Mouse (Mus musculus) kidney, adult 8-10 months (tissue): ENCODE results near the gene Sox15.
A peak's percentile ranks its signal among the peaks of the same experiment; 100 is the strongest.

Source experiments
- DNase-seq, 2 experiments: peaks; one replicate each; pipeline ENCODE4 v3.0.0; 2022

The Sox15 gene

DNA sequence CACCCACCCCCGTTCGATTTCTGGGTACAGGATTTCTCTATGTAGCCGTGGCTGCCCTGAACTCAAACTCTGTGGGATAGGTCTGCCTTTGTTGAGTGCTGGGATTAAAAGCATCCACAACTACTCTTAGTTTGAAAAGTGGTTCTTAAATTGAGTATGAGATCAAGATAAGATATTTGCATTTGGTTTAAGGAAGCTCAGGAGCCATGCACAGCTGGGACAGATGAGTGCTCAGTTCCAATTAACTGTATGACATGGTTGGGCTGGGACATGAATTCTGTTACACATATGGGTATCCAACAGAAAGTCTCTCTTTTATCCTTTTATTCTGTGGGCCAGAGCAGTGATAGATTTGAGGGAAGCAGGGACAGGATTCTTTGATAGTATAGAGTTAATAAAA lies 19.6 kb upstream of the Sox15 start:
- DNase-seq = no peak

DNA sequence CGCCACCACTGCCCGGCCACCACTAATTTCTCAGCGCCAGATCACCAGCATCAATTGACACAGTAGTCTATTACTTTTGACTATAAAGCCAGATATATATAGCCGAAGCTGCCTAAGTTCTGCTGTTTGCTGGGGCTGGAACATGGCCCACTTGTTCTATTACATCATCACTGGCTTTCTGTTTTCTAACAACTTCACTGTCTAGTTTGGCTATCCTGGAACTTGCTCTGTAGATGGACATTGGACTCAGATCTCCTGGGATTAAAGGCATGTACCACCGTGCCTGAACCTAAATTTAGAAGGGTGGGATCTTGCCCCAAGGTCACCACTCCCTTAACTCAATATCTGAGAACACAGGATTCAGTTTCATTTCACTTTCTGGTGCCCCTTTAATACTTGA lies 9.3 kb upstream of the Sox15 start:
- DNase-seq = no peak

DNA sequence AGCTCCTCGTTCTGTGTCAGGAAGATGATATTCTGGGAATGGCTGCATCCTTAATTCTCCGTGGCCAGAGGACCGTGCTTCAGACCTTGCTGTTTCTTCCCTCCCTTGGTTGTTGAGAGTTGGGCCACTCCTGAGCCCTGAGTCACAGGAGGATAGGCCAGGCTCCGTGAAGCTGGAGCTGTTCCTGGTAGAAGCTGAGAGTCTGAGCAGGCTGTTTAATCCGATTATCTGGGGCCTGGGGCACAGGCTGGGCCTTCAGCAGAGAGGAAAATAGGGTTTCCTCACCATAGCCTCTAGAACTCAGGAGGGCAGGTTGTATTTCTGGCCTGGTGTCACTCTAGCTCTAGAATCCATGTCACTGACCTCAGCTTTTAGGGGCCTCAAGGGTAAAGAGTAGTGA lies 1.7 kb upstream of the Sox15 start:
- DNase-seq = no peak

DNA sequence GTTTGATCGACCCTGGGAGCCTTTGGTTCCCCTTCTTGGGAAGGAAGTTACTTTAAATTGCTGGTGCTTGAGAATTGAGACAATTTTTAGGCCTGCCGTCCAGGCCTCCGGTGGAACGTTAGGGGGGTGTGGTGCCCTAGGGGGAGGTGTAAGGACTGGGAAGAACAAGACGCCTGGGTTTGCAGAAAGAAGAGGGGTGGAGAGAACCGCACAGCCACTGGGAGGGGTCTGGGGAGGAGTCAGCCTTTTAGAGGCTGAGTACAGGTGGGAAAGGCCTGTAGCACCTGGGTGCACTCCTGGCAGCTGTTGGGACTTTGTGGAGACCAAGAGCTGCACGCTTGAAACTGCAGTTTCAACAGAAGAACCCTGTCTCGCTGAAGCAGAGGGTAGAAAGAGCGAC lies 354 bp upstream of the Sox15 start:
- DNase-seq = no peak

DNA sequence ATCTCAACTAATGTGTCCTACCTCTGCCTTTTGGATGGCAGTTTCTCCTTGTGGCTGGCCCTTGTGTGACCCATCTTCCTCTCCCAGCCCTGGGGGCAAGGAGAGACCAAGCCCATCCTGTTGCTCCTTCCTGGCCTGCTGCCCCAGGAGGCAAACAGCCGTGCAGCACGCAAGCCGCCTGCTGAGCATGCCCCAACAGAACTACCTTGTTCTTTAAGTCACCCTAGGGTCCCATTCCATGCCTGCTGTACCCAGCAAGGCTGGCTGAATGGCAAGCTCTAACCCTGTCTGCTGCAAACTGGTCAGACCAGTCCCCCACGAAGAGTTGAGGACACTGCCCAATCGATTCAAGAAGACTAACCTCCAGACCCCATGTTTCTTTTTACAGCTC lies 946 bp downstream of the Sox15 start:
- no peak for DNase-seq

DNA sequence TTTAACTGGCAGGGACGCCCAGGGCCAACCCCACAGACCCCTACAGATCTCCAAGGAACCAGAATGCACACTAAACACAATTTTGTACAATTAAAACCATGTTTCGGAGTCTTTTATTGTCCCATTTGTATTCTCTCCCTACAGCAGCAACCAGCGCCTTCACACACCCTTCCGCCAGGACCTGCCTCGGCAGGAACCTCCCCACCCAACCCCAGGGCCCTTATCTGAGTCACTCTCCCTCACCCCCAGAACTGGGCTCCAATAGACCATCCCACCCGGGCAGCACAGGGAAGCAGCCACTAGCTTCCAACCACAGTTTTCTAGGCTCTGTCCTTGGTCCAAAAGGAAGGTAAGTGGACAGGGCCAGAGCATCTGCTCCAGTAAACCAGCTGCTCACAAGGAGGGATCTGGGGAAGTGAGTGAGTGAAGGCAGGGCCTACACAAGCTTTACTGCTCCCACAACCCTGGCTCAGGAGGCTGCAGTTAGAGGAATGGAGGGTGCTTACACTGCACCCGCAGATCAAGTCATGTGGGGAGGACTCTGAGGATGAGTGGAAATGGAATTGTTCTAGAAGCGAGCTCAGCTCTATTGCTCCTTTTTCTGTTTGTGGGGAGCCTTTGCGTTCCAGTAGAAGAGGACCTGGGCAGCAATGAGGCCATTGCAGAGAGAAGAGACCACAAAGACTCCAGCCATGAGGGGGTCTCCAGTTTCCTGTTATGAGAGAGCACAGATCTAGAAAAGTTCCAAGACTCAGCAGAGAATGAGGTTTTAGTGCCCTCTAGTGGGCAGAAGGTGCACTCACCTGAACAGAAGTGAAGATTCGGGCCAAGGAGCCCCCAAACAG lies 1.7 kb downstream of the Sox15 start:
- peak in 1 of 2 experiments; percentile 50 for DNase-seq

DNA sequence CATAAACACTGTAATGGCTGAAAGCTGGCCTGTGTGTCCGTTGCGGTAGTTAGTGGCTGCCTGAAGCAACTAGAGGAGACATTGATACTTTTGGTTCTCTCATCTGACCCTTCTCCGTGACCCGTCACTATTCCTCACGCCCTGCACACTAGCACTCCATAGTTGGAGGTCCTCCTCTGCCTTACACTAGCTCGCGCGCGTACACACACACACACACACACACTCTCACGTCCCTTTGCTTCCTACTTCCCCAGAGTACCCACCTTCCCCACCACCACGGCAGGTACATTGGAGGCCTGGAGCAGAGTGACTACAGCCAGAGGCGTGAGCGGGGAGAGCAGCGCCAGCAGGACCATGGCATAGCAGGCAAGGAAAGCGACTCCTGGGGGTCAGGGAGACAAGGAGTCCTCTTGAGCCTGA lies 2.4 kb downstream of the Sox15 start:
- no peak for DNase-seq

DNA sequence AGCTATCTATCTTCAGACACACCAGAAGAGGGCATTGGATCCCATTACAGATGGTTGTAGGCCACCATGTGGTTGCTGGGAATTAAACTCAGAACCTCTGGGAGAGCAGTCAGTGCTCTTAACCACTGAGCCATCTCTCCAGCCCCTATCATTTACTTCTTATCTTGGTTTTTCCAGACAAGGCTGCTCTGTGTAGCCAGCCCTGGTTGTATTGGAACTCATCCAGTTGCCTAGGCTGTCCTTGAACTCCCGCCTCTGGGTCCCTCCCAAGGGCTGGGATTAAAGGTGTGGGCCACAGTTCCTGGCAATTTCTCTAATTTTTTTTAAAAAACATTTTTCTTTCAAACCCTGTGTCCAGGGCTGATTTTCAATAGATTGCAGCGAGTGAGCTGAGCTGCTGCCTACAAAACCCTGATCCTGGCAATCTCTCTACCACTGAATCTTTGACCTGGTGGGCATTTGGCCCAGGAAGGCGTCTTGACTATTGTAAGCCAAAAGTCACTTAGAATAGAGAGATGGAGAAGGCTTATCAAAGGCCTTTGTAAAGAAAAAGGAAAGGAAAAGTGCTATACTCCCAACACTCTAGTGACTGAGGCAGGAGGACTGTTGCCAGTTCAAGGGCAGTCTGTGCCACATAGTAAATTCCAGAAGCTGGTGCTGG lies 6.2 kb downstream of the Sox15 start:
- DNase-seq = peak; percentile 39 to 48

DNA sequence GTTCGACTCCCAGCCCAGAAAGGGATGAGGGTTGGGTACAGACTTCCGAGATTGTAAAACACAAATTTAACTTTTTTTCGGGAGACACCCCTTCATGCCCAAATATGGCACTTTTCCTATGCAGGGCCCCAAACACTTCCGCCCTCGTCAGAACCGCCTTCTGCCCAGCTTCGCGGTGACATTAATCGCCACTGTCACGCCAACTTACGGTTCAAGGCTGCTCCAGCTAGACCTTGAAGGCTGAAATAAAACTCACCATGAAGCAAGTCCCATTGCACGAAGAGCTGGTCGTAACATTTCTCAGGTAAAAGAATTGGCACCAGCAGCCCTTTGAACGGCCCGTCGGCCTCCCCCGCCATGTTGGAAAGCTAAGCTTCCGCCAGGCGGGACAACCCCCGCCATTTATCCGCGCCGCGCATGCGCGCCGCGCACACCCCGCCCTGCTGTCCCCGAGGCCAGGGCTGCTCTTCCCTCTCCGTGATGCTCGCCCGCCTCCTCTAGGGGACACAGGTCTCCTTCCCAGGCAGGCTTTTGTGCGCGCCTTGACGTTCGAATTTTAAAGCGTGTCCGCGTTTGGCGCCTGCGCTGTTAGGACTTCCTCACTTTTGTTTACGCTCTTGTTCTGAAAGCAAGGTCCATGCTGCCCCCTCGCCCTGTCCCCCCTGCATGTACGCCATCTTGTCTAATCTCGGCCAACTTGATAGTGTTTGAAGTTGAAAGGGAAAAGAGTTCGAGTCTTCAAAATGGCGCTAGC lies 7.3 kb downstream of the Sox15 start, which contains the start of gene Mpdu1:
Gene Mpdu1 (minus strand): TSS at position 430 of the 754 bp plus-strand sequence.
- peak; percentile 93 to 96 for DNase-seq

DNA sequence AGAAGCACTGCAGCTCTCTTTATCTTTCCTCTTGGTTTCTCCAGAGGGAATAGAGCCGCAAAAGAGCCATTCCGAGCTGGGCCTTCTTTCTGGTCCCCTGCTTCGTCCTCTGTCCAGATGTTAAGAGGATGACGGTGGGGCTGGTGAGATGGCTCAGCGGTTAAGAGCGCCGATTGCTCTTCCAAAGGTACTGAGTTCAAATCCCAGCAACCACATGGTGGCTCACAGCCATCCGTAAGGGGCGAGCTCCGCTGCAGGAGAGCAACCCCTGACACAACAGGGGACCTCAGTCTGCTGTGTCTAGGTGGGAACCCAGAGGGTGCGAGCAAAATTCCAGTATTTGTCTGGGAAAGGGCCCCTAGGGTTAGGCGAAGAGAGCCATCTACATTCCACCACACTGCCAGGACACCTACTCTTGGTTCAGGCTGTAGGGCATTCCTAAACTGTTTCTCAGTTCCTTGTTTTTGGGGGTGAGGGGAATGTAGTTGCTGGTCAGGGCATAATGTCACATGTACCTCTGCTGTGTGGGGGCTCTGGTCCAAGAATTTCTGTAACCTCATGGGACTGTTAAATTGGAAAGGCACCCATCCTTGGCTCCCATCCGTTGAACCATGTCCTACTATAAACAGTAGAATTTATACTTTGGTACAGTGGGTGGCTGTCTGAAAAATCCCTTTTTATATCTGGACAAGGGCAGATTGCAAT lies 8.0 kb downstream of the Sox15 start:
- peak in 1 of 2 experiments; percentile 33 for DNase-seq

DNA sequence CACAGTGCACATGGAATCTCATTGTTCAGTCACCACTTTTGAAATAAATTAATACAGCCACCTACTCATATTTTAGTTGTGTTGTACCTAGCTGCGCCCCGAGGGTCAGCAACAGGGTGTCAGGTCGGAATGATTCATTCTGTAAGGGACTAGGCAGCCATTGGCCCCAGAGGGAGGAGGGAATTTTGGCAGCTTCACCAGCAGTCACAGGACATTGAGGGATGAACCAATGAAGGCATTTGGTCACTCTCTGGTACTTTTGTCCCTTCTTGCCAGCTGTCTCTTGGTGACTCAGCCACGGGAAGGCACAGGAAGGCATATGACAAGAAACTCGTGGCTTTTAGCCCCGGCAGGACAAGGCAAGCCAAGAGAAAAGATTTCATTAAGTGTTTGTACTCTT lies 8.7 kb downstream of the Sox15 start:
- DNase-seq = peak in 1 of 2 experiments; percentile 44

DNA sequence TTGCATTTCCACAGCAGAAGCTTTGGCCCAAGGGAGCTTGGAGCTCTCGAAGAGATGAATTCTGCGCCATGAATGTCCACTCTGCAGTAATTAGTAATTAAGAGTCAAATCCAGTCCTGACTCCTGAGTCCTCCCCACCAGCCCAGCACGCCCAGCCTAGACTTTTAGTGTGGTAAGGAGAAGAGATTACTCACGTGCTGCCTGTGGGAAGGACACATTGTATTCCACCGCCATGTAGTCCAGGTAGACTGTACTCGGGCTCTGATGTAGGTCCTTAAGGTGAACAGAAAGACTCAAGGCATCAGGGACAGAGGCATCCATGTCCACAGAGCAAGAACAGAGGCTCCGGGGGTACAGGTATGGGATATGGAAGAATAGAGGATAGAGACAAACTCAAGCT lies 9.7 kb downstream of the Sox15 start:
- DNase-seq = no peak

DNA sequence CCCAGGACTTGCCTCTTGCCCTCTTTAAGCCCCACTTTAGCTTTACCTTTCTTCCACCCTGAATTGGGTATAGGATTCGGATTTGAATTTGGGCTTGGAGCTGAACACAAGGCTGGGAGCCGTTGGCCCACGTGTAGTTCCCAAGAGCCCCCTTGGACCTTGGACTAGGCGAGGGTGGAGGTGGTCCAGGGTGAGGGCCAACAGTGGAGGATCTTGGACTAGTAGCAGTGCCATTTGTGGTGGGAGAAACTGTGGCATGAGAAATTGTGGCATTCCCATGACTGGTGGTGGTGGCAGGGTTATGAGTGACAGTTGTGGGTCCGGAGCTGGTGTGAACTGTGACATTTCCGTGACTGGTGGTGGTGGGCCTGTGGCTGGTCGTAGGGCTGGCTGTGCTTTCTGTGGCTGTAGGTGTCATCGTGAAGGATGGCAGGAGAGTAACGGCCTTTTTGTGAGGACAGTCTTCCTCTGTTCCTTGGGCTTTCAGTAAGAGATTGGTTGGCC lies 10.4 kb downstream of the Sox15 start:
- no peak for DNase-seq

DNA sequence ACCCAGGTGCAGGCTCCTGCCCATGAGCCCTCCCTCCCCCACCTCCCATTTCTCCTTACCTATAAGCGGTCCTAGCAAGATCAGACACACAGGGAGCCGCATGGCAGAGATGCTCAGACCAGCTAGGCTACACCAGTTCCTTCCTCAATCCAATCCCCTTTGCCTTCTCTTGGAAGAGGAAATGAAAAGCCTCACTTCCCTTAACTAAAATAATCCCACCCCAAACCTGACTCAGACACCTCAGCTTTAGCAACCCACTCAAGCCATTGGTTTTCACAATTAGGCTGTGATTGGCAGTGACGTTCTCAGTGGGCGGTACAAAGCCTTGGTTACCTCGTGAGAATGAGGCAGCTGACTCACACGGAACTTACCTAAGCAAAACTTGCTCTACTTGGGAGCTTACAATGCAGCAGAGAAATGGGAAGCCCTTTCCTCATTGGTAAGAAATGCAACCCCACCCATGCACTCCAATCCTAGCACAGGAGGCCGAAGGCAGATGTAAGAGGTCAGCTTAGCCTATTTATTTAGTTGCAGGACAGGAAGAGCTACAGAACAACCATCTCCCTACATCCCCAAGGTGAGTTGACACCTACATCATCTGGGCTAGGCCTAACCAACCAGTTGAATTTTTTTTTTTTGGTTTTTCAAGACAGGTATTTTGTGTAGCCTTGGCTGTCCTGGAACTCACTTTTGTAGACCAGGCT lies 11.0 kb downstream of the Sox15 start, which contains the start of gene Cd68:
Gene Cd68 (minus strand): TSS at position 193 of the 704 bp plus-strand sequence.
- no peak for DNase-seq

DNA sequence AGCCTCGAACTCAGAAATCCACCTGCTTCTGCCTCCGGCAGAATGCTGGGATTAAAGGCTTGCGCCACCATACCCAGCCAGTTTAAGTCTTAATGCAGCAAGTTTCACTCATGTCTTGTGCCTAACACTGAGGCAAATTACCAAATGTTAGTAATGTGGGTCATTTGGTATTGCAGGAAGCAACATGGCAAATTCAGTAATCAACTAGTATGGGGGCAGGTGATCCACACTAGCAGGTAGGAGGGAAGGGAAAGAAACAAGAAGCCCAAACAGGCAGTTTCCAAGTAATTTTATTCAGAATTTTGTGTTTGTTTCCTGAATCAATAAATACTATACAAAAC lies 11.5 kb downstream of the Sox15 start:
- DNase-seq = no peak

DNA sequence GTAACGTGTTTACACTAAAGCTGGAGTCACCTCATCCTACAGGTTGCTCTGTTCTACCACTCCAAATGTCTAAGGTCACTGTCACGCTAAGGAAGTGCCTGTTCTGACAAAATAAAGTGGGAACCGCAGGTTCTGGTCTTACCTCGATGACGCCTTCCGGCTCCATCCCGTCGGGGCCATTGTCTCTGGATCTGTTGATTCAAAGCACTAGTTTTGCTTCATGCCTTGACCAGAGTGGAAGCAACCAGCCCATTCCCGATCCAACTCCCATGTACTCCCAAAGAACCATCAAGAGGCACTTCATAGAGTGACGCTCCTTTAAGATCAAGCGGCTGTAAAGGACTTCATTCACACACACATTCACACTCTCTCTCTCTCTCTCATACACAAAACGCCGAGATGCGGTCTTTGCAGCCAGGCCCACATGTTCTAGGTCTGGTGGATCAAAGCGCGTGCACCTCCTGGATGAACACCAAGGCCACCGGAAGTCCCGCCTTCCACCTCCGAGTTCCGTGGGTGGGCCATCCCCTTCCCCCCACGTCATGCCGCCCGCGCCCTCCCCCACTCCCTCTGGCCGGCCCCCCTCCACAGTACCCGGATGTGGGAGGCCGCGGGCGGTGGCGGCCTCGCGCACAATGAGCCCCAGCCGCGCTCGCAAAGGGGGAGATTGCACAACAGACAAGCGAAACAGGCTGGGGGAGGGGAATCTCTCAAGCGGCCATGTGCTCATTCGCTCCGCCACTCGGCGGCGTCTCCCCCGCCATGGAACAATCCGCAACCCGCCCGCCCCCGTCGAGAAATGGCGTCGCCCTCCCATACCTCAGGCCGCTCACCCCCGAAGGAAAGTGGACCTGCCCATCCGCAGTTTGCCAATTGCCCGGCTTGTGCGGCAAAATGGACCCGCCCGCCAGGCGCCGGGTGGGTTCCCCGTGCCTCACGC lies 15.9 kb downstream of the Sox15 start:
- peak; percentile 91 to 93 for DNase-seq

DNA sequence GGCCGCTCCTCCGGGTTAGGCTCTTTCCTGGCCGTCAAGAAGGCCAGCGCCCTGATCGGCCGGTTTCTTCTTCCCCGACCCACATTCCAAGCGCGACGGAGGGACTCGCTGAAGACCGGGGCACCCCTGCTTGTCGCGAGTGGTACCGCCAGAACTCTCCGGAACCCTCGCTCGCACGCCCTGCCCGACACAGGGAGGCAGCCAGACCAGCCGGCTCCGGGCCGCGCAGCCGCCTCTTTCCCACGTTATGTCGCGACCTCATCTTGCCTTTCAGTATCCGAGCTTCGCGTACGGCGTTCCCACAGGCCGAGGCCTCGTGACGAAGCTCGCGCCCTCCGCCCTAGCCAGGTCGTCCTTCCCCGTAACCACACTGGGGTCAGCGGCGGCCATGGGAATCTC lies 16.6 kb downstream of the Sox15 start:
- no peak for DNase-seq

DNA sequence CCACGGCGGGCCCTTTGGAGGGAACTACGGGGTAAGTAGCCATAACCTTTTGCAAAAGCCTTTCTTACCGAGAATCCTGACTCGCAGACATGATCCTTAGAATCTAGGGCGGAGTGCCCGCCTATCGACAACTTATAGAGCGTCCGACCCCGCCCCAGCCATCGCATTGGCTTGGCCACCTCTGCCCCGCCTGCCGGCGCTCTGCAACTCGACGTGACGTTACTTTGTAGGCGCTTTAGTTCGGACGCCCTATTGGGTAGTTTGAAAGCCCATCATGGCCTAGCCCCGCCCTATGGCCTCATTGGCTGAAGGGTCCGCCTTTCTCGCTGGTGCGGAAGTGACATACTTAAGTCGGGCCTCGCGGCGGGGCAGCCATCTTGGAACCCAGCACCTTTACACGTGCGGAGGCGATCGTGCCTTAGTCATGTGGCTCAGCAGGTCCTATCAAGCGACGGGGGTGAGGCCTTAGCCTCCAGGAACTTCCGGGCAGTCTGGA lies 17.1 kb downstream of the Sox15 start, which contains the start of gene Eif4a1:
Gene Eif4a1 (minus strand): TSS at position 213 of the 496 bp plus-strand sequence.
- peak; percentile 100 for DNase-seq

DNA sequence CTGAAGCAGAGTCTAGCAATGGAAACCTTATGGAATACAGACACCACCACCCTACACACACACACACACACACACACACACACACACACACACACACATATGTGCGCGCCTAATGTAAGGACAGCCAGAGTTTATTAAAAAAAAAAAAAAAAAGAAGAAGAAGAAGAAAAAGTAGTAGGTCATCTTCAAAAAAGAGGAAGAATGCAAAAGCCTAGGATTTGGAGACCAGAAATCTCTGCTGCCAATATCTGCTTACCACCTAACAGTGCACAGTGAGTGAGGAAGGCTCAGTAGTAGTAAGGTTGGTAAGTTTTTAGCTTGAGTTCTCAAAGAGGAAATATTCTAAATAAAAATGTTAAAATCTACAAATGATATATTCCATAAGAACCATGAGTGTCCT lies 24.0 kb downstream of the Sox15 start:
- no peak for DNase-seq

DNA sequence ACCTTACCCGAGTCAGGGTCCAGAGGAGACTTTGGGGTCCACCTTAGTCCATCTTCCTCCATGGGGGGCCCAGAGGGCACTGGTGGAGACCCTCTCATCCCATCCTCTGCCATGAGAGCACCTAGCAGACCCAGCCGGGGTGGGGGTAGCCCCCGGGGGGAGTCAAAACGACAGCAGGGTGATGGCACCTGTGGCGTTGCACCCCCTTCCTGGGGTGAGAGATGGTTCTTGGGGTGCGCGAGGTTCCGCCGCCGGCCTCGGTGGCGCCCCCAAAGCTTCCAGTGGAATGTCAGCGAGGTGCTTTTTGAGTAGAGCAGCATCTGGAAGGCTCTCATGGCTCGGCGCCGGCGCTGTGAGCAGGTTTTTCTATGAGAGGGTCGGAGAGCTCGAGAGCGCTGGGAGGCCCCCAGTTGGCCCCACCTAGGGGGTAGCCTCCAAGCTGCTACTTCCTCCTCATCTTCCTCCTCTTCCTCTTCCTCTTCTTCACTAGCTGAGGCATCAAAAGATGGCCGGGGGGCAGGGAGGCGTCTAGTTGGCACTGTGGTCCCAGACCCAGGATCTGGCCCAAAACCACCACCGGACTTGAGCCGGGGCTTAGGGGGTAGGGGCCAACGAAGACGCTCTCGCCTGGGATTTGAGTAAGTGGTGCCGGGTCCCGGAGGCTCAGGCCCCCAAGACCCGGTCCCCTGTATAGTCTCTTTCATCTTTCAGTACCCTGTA lies 25.2 kb downstream of the Sox15 start:
- DNase-seq = no peak
